Mouse (Mus musculus): ENCODE measurements around the gene Pon3.
"Not testable (repeated sequence)": the region's sequence is repeated elsewhere in the genome, so short reads cannot be mapped to it uniquely, and the experiment has no call there.

Pon3 gene

GRCm38 (mm10) chr6:5254869-5255268 lies 1.2 kb downstream of the Pon3 start:
- DNase-seq (ENCODE audit: low read depth), result no peak

GRCm38 (mm10) chr6:5245926-5246325 lies 10.2 kb downstream of the Pon3 start:
- no peak for DNase-seq (ENCODE audit: low read depth)

- DNase-seq (ENCODE audit: low read depth), result no peak
These were observed 17.3 kb downstream of the Pon3 start for GRCm38 (mm10) chr6:5238799-5239198.

- no peak for DNase-seq (ENCODE audit: low read depth)
These were observed 18.6 kb downstream of the Pon3 start for GRCm38 (mm10) chr6:5237510-5237909.

- no peak for DNase-seq (ENCODE audit: low read depth)
These were observed 19.2 kb downstream of the Pon3 start for GRCm38 (mm10) chr6:5236843-5237371.

GRCm38 (mm10) chr6:5234563-5234962 lies 21.5 kb downstream of the Pon3 start:
- no peak for DNase-seq (ENCODE audit: low read depth)

GRCm38 (mm10) chr6:5233812-5234211 lies 22.3 kb downstream of the Pon3 start:
- no peak for DNase-seq (ENCODE audit: low read depth)

- DNase-seq (ENCODE audit: low read depth), result no peak
These were observed 24.1 kb downstream of the Pon3 start for GRCm38 (mm10) chr6:5232022-5232421.

GRCm38 (mm10) chr6:5230261-5230660 lies 25.8 kb downstream of the Pon3 start:
- DNase-seq (ENCODE audit: low read depth), result no peak

- DNase-seq (ENCODE audit: low read depth), result not testable (repeated sequence)
These were observed 32.5 kb downstream of the Pon3 start for GRCm38 (mm10) chr6:5223551-5223950.

GRCm38 (mm10) chr6:5222080-5222479 lies 34.0 kb downstream of the Pon3 start:
- no peak for DNase-seq (ENCODE audit: low read depth)

GRCm38 (mm10) chr6:5218190-5218589 lies 37.9 kb downstream of the Pon3 start:
- no peak for DNase-seq (ENCODE audit: low read depth)

GRCm38 (mm10) chr6:5207817-5208216 lies 48.3 kb downstream of the Pon3 start:
- DNase-seq (ENCODE audit: low read depth), result no peak

- no peak for DNase-seq (ENCODE audit: low read depth)
These were observed 56.2 kb downstream of the Pon3 start for GRCm38 (mm10) chr6:5199916-5200315.

- DNase-seq (ENCODE audit: low read depth), result no peak
These were observed 56.6 kb downstream of the Pon3 start for GRCm38 (mm10) chr6:5199376-5199905.

- no peak for DNase-seq (ENCODE audit: low read depth)
These were observed 57.5 kb downstream of the Pon3 start for GRCm38 (mm10) chr6:5198590-5198989.

GRCm38 (mm10) chr6:5193693-5194092 lies 62.4 kb downstream of the Pon3 start, which contains the start of gene Pon1:
Gene Pon1, minus strand, starts transcription at chr6:5193946.
- no peak for DNase-seq (ENCODE audit: low read depth)

- DNase-seq (ENCODE audit: low read depth), result no peak
These were observed 65.3 kb downstream of the Pon3 start for GRCm38 (mm10) chr6:5190761-5191160.

- DNase-seq (ENCODE audit: low read depth), result no peak
These were observed 66.6 kb downstream of the Pon3 start for GRCm38 (mm10) chr6:5189507-5189906.

- DNase-seq (ENCODE audit: low read depth), result no peak
These were observed 67.1 kb downstream of the Pon3 start for GRCm38 (mm10) chr6:5188938-5189337.

GRCm38 (mm10) chr6:5188036-5188435 lies 68.0 kb downstream of the Pon3 start:
- no peak for DNase-seq (ENCODE audit: low read depth)

- DNase-seq (ENCODE audit: low read depth), result no peak
These were observed 68.5 kb downstream of the Pon3 start for GRCm38 (mm10) chr6:5187586-5187985.

- no peak for DNase-seq (ENCODE audit: low read depth)
These were observed 69.7 kb downstream of the Pon3 start for GRCm38 (mm10) chr6:5186229-5186950.

- no peak for DNase-seq (ENCODE audit: low read depth)
These were observed 75.4 kb downstream of the Pon3 start for GRCm38 (mm10) chr6:5180645-5181044.
